Mouse (Mus musculus): ENCODE measurements at regions not wholly inside any gene's neighbourhood (a gene's known extent, or its start where the extent isn't known, plus 50 kb on each side); places are given as distances from the start of the nearest gene placed in this dataset.
A peak's percentile ranks its signal among the peaks of the same experiment; 100 is the strongest.

GRCm38 (mm10) chr16:78156138-78156875 lies 145.0 kb upstream of the Cxadr start:
- TF ChIP-seq CTCF (IDR thresholded peaks at IDR 0.05) (peak; percentile 76), EP300 (IDR thresholded peaks at IDR 0.05; ENCODE audit: insufficient read depth, low read depth, low read length) (no peak), POLR2A (IDR thresholded peaks at IDR 0.05; ENCODE audit: insufficient read depth, low read depth, low read length) (no peak)

All from heart, adult 2 months (tissue).